Mouse (Mus musculus): Measurements from ENCODE around the gene Ranbp9. TPM values are rescaled to one million over a fixed set of nuclear protein-coding genes. Genes with fewer than 3 reads are reported as not detected.
"Not testable (repeated sequence)": the region's sequence is repeated elsewhere in the genome, so short reads cannot be mapped to it uniquely, and the experiment has no call there.

Ranbp9 gene
- total RNA-seq, 2 experiments from 2014 or later, result 66.8 to 76.9 TPM

DNA sequence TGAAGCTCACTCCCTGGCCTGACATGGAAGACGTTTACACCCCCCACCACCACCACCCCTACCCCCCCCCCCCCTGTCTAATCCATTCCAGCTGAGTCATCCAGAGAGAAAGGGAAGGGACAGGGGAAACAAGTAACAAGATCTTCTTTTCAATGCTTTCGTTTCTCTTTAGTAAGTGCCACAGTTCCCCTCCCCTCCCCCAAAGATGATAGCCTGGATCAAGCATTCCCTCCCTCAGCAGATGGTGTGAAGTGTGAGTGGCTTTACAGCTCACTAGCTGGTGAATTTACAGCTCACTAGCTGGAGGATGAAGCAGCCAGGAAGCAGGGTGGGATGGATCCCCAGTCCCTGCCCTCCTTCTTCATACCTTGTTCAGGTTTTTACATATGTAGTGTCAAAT lies 15.6 kb upstream of the Ranbp9 start:
- DNase-seq, result no peak

- no peak for DNase-seq
Measured at GRCm38 (mm10) chr13:43495645-43496044, 14.6 kb upstream of the Ranbp9 start.

- no peak for DNase-seq
Measured at GRCm38 (mm10) chr13:43493725-43494124, 12.6 kb upstream of the Ranbp9 start.

DNA sequence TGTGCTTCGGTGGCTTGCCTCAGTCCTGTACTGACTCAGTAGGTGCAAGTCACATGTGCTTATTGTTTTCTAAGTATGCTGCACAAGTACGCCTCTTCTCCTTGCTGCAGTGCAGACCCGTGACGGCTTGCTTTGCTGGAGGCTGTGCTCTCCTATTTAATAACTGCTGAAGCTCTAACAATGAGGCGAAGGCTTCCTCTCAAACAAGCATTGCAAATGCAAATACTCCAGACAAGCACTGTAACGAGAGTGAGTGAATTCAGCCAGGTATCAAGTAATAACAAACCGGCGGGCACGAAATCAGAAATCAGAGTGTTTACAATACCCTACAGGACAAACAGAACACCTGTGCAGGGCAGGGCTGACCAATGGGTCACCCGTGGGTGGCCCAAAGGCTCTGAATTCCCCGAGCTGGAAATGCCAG lies 12.0 kb upstream of the Ranbp9 start:
- DNase-seq, result no peak

GRCm38 (mm10) chr13:43486501-43487213 lies 5.6 kb upstream of the Ranbp9 start:
- no peak for DNase-seq

GRCm38 (mm10) chr13:43485278-43485976 lies 4.3 kb upstream of the Ranbp9 start:
- DNase-seq, result no peak

DNA sequence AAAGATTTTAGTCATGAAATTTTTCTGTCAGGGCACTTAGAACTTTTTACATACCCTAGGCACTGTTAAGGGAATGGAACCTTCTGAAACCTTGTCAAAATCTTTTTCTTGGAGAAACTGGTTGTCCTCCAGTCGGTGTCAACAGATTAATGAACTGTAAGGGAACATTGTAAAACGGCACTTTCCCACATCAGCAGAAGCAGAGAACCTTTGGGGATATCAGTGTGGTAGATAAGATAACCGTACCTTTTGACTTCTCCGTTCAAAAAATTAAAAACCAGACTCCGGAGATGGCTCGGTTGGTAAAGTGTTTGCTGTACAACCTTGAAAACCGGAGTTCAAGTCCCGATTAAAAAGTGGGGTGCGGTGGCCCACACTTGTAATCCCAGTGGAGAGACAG lies 1.7 kb upstream of the Ranbp9 start:
- DNase-seq, result no peak

GRCm38 (mm10) chr13:43481859-43482245 lies 770 bp upstream of the Ranbp9 start:
- DNase-seq, result no peak

DNA sequence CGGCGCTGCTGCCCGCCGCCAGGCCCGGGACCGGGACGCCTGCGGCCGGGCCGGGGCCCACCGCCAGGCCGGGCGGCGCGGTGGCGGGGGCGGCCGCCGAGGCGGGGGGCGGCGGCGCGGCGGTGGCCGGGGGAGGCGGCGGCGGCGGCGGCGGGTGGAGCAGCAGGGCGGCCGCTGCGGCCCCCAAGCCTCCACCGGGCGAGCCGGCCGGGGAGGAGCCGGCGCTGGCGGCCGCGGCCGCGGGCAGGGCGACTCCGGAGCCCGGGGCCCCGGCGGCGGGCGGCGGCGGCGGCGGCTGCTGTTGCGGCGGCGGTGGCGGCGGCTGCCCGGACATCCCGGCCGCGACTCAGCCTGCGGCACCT lies 506 bp downstream of the Ranbp9 start:
- peak in 1 of 2 experiments; percentile 45 for DNase-seq

DNA sequence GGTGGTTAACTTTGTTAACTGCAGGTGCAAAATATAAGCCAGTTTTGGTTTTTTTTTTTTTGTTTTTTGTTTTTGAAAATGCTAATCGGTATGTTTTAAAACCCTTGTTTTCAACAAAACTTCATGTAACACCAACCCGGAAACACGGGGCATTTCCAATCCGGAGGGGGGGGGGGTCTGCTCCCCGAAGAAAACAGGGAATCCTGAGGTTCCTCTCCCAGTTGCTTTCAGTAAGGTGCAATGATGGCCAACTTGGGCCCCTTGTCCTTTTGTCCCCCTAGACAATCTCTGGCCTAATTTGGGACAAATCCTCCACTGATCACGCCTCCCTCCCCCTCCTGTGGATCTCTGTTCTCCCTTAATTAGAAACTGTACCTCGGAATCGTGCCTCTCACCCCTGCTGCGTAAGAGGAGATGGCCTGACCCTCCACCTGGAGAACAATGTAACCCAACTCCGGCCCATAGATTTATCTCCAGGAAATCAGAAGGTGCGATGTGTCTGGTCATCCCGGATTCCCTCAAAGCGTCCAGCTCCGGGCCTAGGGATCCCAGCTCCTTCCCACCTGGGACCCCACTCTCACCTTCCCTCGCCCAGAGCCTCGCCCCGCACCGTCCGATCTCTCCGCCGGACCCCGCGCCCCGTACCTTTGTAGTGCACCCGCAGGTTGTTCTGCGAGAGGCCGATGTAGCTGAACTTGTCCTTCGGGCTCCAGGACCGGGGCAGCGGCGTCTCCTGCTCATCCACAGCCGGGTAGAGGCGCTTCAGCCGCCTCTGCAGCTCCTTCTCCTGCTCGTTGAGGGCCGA lies 1.1 kb downstream of the Ranbp9 start:
- DNase-seq, result peak; percentile 43 to 54

- no peak for DNase-seq
Measured at GRCm38 (mm10) chr13:43479024-43479705, 1.9 kb downstream of the Ranbp9 start.

- peak; percentile 23 to 57 for DNase-seq
Measured at GRCm38 (mm10) chr13:43478586-43478985, 2.5 kb downstream of the Ranbp9 start.

GRCm38 (mm10) chr13:43477098-43477697 lies 3.9 kb downstream of the Ranbp9 start:
- DNase-seq, result no peak

DNA sequence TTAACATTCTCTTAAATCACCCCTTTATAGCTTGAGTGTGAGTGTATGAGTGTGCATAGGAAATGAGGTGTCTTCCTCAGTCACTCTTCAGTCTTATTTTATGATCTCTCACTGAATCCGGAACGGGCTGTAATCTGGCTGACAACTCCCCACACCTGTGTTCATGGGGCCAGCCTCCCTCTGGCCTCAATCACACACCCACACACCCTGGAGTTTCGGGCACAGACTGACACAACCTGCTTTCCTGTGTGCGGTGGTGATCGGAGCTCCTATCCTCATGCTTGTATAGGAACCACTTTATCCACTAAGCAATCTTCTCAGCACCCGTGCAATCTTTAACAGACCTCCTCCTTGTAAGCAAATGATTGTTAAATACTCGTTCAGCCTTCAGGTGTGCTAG lies 4.9 kb downstream of the Ranbp9 start:
- no peak for DNase-seq

DNA sequence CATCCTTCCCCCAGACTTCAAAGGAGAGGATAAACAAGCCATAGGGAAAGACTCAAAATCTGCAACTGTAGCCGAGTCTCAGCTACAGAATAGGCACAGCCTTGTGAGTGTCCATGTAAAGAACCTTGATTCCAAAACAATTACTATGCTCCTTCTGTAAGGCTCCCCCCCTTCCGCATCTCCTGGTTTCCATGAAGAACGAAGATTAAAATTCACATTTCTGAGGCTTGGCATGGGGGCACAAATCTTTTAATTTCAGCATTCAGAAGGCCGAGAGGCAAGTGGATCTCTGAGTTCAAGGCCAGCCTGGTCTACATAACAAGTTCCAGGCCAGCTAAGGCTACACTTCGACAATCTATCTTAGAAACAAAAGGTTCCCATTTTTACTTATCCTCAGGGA lies 6.4 kb downstream of the Ranbp9 start:
- DNase-seq, result no peak

DNA sequence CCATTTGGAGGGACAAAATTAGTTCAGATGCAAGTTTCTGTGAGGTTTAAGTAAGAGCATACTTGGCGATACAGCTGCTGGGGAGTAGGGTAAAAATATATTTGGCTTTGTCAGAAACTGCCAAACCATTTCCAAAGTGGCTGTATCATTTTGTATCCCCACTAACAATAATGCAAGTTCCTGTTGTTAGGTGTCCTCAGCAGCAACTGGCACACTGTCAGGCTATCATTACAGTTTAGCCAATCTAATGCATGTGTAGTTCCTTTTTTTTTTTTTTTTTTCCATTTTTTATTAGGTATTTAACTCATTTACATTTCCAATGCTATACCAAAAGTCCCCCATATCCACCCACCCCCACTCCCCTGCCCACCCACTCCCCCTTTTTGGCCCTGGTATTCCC lies 9.2 kb downstream of the Ranbp9 start:
- DNase-seq, result not testable (repeated sequence)

DNA sequence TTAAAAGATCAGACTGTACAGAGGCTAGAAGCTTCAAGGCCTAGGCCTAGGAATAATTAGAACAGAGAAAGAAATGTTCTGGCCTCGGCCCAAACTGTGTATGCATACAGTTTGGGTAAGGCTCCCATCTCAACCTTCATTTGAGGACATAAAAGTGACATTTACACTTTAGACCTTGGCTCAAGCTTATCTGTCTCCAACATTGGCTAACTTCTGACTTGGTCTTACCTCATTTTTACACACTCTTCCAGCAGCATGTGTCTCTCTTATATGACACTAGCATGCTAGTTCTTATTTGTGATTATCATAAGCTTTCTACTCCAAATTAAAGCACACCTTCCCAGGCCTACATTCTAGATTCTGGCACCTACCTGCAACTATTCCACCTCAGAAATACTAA lies 11.5 kb downstream of the Ranbp9 start:
- peak in 1 of 2 experiments; percentile 27 for DNase-seq

GRCm38 (mm10) chr13:43464605-43465004 lies 16.5 kb downstream of the Ranbp9 start:
- no peak for DNase-seq

GRCm38 (mm10) chr13:43457161-43457560 lies 23.9 kb downstream of the Ranbp9 start:
- DNase-seq, result no peak

- DNase-seq, result no peak
Measured at GRCm38 (mm10) chr13:43454431-43454830, 26.7 kb downstream of the Ranbp9 start.

GRCm38 (mm10) chr13:43452843-43453605 lies 28.1 kb downstream of the Ranbp9 start:
- DNase-seq, result no peak
